Mouse (Mus musculus): Measurements from ENCODE around the gene Raph1.
A peak's percentile ranks its signal among the peaks of the same experiment; 100 is the strongest.

Raph1 gene

GRCm38 (mm10) chr1:60566631-60567311 is at the start of gene Raph1:
Gene Raph1, minus strand, starts transcription at chr1:60567104.
- DNase-seq: peak; percentile 68

- DNase-seq: no peak
Measured at GRCm38 (mm10) chr1:60615703-60616102, 48.8 kb upstream of the Raph1 start.

GRCm38 (mm10) chr1:60614902-60615301 is 48.0 kb upstream of the Raph1 start:
- DNase-seq: no peak

- no peak for DNase-seq
Measured at GRCm38 (mm10) chr1:60611968-60612367, 45.1 kb upstream of the Raph1 start.

GRCm38 (mm10) chr1:60610631-60611030 is 43.7 kb upstream of the Raph1 start:
- no peak for DNase-seq

GRCm38 (mm10) chr1:60609011-60609775 is 42.3 kb upstream of the Raph1 start:
- no peak for DNase-seq

- DNase-seq: no peak
Measured at GRCm38 (mm10) chr1:60604481-60605021, 37.6 kb upstream of the Raph1 start.

DNA sequence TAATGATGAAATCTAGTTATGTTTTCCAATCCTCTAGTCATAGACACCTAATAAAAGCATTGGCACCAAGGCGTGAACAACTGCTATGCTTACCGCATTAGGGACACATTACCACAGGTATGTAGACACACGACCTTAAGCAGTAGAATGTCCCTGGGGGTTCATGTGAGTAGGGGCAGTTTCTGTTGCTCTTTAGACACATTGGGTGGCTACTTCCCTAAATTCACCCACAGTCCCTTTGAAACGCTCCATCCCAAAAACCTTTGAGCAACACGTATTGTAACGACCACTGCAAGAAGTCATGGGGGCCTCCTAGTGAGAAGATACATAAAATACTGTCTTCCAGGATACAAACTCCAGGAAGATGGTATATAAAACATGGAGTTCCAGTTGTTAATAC is 33.8 kb upstream of the Raph1 start:
- no peak for DNase-seq

DNA sequence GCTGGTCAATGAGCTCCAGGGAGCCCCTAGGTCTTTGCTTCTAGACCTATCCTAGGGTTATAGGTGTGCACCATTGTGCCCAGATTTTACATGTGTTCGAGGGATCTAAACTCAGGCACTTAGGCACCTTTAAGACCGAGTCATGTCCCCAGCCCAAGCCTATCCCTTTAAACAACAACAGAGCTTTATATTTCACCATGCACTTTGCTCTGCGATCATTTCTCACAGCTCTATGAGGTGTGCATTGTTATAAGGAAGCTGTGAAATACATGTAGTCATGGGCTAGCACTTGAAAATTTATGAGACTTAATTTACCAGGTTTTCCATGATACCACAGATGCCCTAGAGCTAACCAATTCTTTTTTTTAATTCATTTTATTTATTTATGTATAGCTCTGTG is 33.0 kb upstream of the Raph1 start:
- DNase-seq: no peak

- DNase-seq: no peak
Measured at GRCm38 (mm10) chr1:60599013-60599701, 32.3 kb upstream of the Raph1 start.

- no peak for DNase-seq
Measured at GRCm38 (mm10) chr1:60596386-60597320, 29.7 kb upstream of the Raph1 start.

DNA sequence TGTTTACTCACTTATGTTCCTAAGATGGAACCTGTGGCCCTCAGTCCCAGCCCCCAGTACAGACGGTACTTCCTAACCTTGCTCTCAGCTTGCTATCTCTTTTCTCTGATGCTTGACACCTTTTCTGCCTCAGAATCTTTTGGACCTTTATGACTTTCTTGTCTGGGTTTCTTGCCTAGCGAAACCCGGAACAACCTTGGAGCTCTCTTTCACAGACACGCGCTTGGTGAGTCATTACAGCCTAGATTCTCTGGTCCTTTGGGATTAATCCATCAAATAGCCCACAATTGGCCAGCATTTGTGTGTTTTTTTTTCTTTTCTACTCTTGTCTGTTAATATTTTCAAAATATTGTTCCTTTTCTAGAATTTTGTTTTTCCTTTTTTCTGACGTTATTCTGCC is 26.2 kb upstream of the Raph1 start:
- no peak for DNase-seq

GRCm38 (mm10) chr1:60588887-60589629 is 22.2 kb upstream of the Raph1 start:
- DNase-seq: no peak

GRCm38 (mm10) chr1:60580990-60581389 is 14.1 kb upstream of the Raph1 start:
- no peak for DNase-seq

GRCm38 (mm10) chr1:60579886-60580285 is 13.0 kb upstream of the Raph1 start:
- DNase-seq: peak; percentile 12

- no peak for DNase-seq
Measured at GRCm38 (mm10) chr1:60572699-60573098, 5.8 kb upstream of the Raph1 start.

- DNase-seq: no peak
Measured at GRCm38 (mm10) chr1:60569741-60570140, 2.8 kb upstream of the Raph1 start.

DNA sequence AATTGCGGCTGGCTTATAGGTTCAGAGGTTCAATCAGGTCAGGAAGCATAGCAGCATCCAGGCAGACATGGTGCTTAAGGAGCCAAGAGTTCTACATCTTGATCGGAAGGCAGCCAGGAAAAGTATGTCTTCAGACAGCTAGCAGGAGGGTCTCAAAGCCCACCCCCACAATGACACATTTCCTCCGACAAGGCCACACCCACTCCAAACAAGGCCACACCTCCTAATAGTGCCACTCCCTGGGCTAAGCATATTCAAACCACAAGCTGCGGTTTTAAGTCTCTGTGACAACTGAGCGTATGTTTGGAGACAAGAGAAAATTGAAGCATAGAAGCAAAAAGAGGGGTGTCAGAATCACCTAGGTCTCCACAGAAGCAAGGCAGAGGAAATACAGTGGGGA is 2.3 kb upstream of the Raph1 start:
- DNase-seq: peak; percentile 22

GRCm38 (mm10) chr1:60567321-60567720 is 417 bp upstream of the Raph1 start:
- DNase-seq: no peak

DNA sequence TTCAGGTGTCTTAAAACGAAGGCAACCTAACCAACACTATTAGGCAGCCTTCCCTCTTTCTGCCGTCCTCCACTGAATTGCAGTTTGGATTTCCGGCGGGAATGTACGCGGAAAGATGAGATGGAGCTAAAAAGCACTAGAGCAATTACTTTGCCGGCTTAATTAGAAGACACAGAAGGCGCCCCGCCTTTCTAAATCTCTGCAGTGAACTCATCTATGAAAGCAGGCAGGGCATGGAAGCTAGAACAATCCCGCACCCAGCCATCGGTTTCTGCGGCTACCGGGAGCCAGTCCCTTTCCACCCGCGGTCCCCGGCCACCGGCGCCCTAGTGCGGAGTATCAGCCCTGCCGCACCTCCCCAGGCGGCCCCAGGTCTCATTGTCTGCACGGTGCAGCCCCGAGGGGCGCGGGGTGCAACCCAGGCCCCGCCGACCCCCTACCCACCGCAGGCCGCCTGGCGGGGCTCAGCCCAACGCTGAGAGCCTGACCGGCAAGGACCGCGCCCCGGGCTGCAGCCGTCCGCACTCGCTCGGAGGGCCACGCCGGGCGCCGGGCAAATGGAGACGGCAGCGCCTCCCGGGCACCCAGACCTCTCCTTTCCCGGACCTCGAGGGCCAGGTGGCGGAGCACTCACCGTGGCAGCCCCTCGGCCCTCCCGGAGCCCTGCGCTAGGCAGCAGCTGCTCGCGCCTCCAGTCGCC is 823 bp downstream of the Raph1 start:
- DNase-seq: peak; percentile 55
